Mouse (Mus musculus): ENCODE measurements around the gene Isyna1.

DNA sequence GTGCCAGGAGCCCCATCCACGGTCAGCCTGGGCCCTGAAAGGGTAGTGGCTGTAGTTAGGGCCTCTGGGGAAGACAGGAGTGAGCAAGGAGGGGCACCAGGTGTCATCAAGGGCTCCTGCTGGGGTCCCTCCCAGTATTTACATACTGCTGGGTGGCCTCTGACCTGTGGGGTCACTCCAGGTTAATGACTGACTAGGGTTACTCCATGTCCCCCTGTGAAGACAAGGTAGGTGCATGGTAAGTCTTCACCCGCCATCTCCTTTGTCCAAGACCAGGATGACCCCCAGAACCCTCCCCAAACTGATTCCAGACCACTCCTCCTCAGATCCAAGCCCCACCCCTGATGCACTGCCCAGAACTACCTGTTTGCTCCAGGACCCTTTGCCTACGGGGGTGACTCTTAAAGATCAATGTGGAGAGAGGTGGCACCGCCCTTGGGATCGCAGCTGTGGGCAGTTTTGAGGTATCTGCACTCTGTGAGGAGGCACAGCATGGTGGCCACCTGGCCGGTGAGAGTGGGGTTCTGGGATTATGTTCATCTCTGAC lies 38.2 kb downstream of the Isyna1 start, which contains the start of gene Gdf15:
- TF ChIP-seq CTCF (IDR thresholded peaks at IDR 0.05; ENCODE audit: insufficient read depth, low read depth, low read length) (no peak), POLR2A (IDR thresholded peaks at IDR 0.05; ENCODE audit: insufficient read depth, low read depth, low read length) (no peak)

All from olfactory bulb, adult 2 months (tissue).